Mouse (Mus musculus): Measurements from ENCODE around the gene Atf7ip2. TPM values are rescaled to one million over a fixed set of nuclear protein-coding genes. Genes with fewer than 3 reads are reported as not detected.

Gene Atf7ip2
- polyA plus RNA-seq, 1 experiment: not detected

DNA sequence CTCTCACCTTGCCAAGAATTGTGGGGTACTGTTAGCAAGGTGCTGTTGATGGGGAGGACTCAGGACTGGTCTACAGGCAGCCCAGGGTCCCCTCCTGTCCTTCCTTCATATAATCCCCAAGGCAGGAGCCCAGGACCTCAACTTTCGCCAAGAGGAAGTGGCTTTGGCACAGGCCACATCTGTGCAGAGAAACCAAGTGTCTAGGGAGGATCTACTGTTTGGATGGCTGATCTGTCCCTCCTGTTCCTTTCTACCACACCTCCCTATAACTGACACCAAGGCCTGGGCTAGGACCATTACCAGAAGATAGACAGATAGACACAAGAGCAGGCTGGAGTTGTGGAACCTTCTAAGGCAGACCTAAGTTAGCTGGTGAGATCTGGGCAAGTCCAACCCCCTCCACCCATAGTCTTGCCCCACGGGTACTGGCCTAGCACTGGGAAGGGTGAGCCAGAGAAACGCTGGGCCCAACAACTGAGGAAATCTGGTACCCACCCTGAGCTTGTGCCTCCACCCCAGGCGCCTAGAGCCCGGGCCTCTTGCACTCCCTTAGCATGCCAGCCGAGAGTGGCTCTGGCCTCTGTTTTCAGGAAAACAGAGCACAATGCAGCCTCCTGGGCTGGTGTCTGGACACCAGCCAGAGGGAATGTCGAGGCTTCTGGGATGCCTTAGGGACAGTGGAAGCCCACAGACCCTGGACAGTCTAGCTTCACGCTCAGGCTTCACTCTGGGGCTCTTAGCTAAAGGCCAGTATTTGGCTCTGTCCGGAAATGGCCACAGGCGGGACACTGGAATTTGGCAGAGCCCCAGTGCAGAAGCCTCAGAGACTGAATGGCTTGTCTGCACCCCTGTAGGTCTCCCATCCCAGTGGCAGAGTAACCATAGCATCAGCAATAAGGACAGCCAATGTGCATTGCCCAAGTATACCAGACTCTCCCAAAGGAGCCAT lies 105.5 kb downstream of the Atf7ip2 start:
- no peak for DNase-seq (ENCODE audit: low read depth)

DNA sequence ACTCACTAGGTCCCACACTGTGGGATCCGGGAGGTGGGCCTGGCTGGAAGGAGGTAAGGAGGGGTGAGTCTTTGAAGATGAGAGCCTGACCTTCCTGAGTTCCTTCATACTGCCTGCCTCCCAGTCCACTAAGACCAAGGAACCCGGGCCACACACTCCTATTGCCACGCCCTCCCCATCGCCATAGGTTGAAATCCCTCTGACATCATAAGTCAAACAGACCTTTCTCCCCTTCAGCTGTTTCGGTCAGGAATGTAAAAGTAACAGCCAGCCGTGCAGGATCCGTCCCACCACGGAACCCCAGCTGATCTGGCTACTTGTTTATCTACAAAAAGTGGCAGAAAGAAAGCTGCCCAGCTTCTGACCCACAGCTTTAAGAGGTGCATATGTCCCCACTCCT lies 107.1 kb downstream of the Atf7ip2 start:
- DNase-seq (ENCODE audit: low read depth): no peak

DNA sequence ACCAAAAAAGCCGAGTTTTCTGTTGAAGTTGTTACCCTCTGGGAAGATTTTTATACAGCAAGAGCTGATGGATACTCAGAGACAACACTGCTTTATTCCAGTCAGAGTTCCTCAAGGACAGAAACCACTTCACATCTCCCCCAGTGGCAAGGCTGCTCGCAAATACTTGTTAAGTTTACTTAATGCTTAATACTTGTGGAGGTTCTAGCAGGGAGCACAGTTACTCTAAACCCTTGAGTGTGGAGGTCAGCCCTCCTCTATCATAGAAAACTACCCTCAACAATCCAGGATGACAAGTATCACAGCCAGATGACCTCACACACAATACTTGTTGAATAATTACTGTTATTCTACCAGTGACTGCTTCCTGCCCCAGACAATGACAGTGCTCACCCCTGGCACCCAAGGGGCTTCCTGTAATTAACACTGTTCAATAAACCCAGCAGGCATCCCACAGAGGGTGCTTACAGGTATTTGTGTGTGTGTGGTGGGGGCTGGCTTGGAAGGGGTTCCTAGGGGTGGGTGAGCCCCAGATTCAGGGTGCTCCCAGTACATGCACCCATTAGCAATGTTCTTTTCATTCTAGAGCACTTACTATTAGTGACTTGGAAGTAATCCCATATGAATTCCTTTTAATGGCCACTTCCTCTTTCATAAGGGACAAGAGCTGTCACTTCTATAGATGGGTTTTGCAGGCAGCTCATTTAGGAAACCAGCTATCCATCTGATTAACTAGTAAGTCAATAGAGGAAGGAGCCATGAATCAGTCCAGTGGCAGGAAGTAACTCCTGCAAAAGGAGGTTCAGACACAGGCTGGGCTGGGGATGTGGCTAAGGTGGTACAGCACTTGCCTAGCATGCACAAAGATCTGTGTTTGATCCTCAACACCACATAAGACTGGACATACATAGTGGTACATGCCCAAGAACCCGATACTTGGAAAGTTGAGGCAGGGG lies 108.0 kb downstream of the Atf7ip2 start:
- no peak for DNase-seq (ENCODE audit: low read depth)

Other genes starting within 250 kb of the Atf7ip2 start
- gene Grin2a, start 197.2 kb upstream of the Atf7ip2 start, polyA plus RNA-seq (2012; rRNA removed): 0.01 TPM in 1 of 2 replicates, not detected in the other
- 1.1 and 1.7 TPM in 2 replicates for gene Rpl39l, start 22.5 kb upstream of the Atf7ip2 start, polyA plus RNA-seq (2012; rRNA removed)
- gene Emp2, start 121.3 kb downstream of the Atf7ip2 start, polyA plus RNA-seq (2012; rRNA removed): 36.4 and 39.8 TPM in 2 replicates
- gene Tekt5, start 202.8 kb downstream of the Atf7ip2 start, polyA plus RNA-seq (2012; rRNA removed): 3.0 and 3.5 TPM in 2 replicates
- gene Nubp1, start 219.2 kb downstream of the Atf7ip2 start, polyA plus RNA-seq (2012; rRNA removed): 22.6 and 29.6 TPM in 2 replicates